Mouse (Mus musculus): Measurements from ENCODE around the gene Bcas1. TPM values are rescaled to one million over a fixed set of nuclear protein-coding genes. Genes with fewer than 3 reads are reported as not detected.

The Bcas1 gene
- polyA plus RNA-seq, 1 experiment, result 0.11 TPM

DNA sequence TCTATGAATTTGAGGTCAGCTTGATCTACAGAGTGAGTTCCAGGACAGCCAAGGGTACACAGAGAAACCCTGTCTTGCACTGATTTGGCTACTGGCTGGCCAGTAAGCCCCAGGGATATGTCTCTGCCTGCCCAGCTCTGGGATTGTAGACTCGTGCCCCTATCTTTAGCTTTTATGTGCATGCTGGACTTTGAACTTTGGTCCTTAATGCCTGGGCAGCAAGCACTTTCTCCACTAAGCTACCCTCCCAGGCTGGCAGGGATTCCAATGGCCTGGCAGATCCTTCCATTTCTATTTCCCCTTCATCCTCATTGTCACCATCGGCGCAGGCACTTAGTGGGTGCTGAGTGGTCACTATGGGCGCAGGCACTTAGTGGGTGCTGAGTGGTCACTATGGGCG, 92.5 kb downstream of the Bcas1 start:
- WGBS, result 97% methylated on average over 5 of the region's 5 CpGs
- TF ChIP-seq CTCF (IDR thresholded peaks at IDR 0.05; ENCODE audit: extremely low read depth, insufficient read depth, insufficient read length, insufficient replicate concordance) (no peak), POLR2A (IDR thresholded peaks at IDR 0.05; ENCODE audit: low read depth, low read length) (no peak)
- Histone ChIP-seq H3K4me3 (ENCODE audit: extremely low read depth, insufficient read depth, insufficient read length) (no peak overlapping the region), H3K27me3 (ENCODE audit: control insufficient read depth, insufficient read depth, low read length) (no peaks in the 10 kb centered on the region), H3K4me1 (ENCODE audit: control insufficient read depth, insufficient read depth, insufficient read length) (no peaks in the 10 kb centered on the region), H3K36me3 (ENCODE audit: control insufficient read depth, insufficient read depth, low read length) (no peaks in the 10 kb centered on the region), H3K27ac (ENCODE audit: insufficient read depth, low read length) (no peak overlapping the region)
- DNase-seq (ENCODE audit: low read depth in 1 of 2, low spot score in 2 of 2), result no peak

DNA sequence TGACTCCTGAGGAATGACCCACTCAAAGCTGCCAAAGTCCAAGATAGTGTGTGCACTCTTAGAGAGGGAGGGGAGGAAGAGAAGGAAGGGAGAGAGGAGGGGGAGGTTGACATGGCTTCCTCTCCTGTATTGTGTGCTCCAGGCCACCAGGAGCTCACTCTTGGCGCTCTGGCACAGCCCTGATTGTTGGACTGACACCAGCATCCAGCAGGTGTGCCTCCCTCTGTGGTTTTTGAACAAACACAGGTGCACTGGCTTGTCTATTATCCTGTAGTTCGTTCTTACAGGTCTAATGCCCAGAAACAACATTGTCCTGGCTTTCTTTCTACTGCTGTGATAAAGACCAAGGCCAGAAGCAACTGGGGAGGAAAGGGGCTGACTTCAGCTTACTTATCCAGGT, 95.8 kb downstream of the Bcas1 start:
- Histone ChIP-seq H3K27ac (ENCODE audit: insufficient read depth, low read length) (no peak overlapping the region), H3K4me3 (ENCODE audit: extremely low read depth, insufficient read depth, insufficient read length) (no peak overlapping the region), H3K4me1 (ENCODE audit: control insufficient read depth, insufficient read depth, insufficient read length) (no peaks in the 10 kb centered on the region), H3K36me3 (ENCODE audit: control insufficient read depth, insufficient read depth, low read length) (no peaks in the 10 kb centered on the region), H3K27me3 (ENCODE audit: control insufficient read depth, insufficient read depth, low read length) (no peaks in the 10 kb centered on the region)
- no peak for TF ChIP-seq POLR2A (IDR thresholded peaks at IDR 0.05; ENCODE audit: low read depth, low read length)
- DNase-seq (ENCODE audit: low read depth in 1 of 2, low spot score in 2 of 2), result no peak
- WGBS, result 38% methylated on average over 2 of the region's 2 CpGs

DNA sequence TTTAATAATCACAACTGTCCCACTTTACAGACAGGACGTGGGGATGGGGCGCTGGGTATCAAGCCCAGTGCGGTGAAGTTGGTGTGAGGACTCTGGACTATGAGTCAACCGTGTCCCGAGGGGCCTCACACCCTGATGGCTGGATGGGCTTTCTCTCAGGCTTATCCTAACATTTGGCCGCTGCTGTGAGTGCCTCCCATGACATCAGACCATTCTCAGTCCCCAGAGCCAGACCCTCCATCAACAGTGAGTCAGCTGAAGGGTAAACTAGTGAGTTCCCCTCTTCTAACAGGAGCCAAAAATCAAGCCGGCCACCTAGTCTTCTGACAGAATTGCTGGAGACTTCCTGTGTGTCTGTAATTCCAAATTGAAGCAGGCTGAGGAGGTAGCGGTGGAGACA, 97.2 kb downstream of the Bcas1 start:
- Histone ChIP-seq H3K4me3 (ENCODE audit: extremely low read depth, insufficient read depth, insufficient read length) (no peak overlapping the region), H3K36me3 (ENCODE audit: control insufficient read depth, insufficient read depth, low read length) (no peaks in the 10 kb centered on the region), H3K4me1 (ENCODE audit: control insufficient read depth, insufficient read depth, insufficient read length) (no peaks in the 10 kb centered on the region), H3K27ac (ENCODE audit: insufficient read depth, low read length) (no peak overlapping the region), H3K27me3 (ENCODE audit: control insufficient read depth, insufficient read depth, low read length) (no peaks in the 10 kb centered on the region)
- DNase-seq (ENCODE audit: low read depth in 1 of 2, low spot score in 2 of 2), result no peak
- TF ChIP-seq CTCF (IDR thresholded peaks at IDR 0.05; ENCODE audit: extremely low read depth, insufficient read depth, insufficient read length, insufficient replicate concordance), result no peak
- 77% methylated on average over 8 of the region's 8 CpGs for WGBS

DNA sequence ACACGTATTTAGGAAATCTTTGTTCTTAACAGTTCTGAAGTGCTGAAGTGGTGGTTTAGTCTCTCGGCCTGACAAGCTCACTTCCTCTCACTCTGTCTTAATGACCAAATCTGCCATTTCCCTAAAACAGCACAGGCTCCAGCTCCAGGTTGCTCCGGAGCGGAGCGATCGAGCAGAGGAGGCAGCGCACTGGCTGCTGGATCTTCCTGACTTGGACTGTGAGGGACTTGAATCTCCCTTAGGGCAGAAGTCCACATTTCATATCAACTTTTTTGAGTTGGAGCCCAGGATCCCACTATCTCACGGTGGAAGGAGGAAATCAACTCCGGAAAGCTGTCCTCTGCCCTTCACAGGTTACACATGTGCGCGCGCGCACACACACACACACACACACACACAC, 97.7 kb downstream of the Bcas1 start:
- Histone ChIP-seq H3K4me1 (ENCODE audit: control insufficient read depth, insufficient read depth, insufficient read length) (no peaks in the 10 kb centered on the region; the same call in 1 of the 2 replicates), H3K36me3 (ENCODE audit: control insufficient read depth, insufficient read depth, low read length) (no peaks in the 10 kb centered on the region), H3K27ac (ENCODE audit: insufficient read depth, low read length) (peak overlapping the region; percentile 59; the same call in 1 of the 2 replicates), H3K4me3 (ENCODE audit: extremely low read depth, insufficient read depth, insufficient read length) (no peak overlapping the region), H3K27me3 (ENCODE audit: control insufficient read depth, insufficient read depth, low read length) (no peaks in the 10 kb centered on the region)
- no peak for DNase-seq (ENCODE audit: low read depth in 1 of 2, low spot score in 2 of 2)
- WGBS, result 67% methylated on average over 13 of the region's 13 CpGs
- TF ChIP-seq CTCF (IDR thresholded peaks at IDR 0.05; ENCODE audit: extremely low read depth, insufficient read depth, insufficient read length, insufficient replicate concordance), result no peak
- no peak for TF ChIP-seq POLR2A (IDR thresholded peaks at IDR 0.05; ENCODE audit: low read depth, low read length)

DNA sequence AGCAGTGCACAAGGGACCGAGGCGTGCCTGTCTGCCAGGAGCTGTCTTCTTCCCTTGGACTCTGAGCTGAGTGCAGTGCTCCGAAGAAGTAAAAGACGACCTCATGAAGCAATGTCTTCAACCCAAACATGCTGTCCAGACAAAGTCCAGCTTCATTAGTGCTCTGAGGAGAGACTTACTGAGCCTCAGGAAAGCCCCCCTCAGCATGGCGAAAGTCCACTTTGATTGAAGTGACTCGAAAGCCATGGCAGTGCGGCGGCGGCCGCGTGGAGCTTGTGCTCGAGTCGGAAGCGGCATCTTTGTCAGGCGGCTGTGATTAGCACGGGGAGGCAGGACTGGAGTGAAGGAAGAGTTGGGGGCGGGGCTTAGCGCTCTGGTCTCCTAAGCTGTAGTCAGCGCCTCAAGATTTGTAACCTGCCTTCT, 103.7 kb downstream of the Bcas1 start:
- H3K36me3 ChIP-seq (ENCODE audit: control insufficient read depth, insufficient read depth, low read length), result no peaks in the 10 kb centered on the region
- no peaks in the 10 kb centered on the region for H3K27me3 ChIP-seq (ENCODE audit: control insufficient read depth, insufficient read depth, low read length)
- peak in 1 of 2 experiments; percentile 29 for DNase-seq (ENCODE audit: low read depth in 1 of 2, low spot score in 2 of 2)
- TF ChIP-seq POLR2A (IDR thresholded peaks at IDR 0.05; ENCODE audit: low read depth, low read length) (no peak), CTCF (IDR thresholded peaks at IDR 0.05; ENCODE audit: extremely low read depth, insufficient read depth, insufficient read length, insufficient replicate concordance) (no peak)
- H3K4me1 ChIP-seq (ENCODE audit: control insufficient read depth, insufficient read depth, insufficient read length), result peaks cover under 1% of the 10 kb centered on the region; the same call in 1 of the 2 replicates
- 0 out of 2 replicates have a peak overlapping the region, but pooled peaks have one; percentile 14 for H3K27ac ChIP-seq (ENCODE audit: insufficient read depth, low read length)
- H3K4me3 ChIP-seq (ENCODE audit: extremely low read depth, insufficient read depth, insufficient read length), result no peak overlapping the region; the same call in 1 of the 2 replicates
- 26% methylated on average over 19 of the region's 19 CpGs for WGBS

DNA sequence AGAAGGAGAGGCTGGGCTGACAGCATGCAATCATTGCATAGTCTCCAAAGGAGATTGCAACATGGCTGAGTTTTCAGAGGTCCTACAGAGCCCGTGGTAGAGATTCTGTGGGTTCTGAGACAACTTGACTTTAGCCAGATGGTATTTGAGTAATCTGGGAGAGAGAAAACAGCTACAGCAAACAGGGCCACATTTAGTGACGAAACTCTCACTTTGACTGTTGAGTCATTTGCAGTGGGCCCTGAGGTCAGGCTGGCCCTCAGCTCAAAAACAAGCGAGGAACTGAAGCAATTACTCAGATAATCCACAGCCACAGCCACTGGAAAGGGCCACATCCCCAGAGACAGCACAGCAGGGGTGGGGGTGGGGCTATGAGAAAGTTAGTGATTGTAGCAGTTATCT, 105.6 kb downstream of the Bcas1 start:
- Histone ChIP-seq H3K36me3 (ENCODE audit: control insufficient read depth, insufficient read depth, low read length) (no peaks in the 10 kb centered on the region), H3K27me3 (ENCODE audit: control insufficient read depth, insufficient read depth, low read length) (no peaks in the 10 kb centered on the region), H3K4me1 (ENCODE audit: control insufficient read depth, insufficient read depth, insufficient read length) (peaks cover 5% of the 10 kb centered on the region; the same call in 1 of the 2 replicates), H3K27ac (ENCODE audit: insufficient read depth, low read length) (peak overlapping the region; percentile 3; the same call in 1 of the 2 replicates), H3K4me3 (ENCODE audit: extremely low read depth, insufficient read depth, insufficient read length) (no peak overlapping the region)
- no peak for DNase-seq (ENCODE audit: low read depth in 1 of 2, low spot score in 2 of 2)
- 21% methylated on average over 3 of the region's 3 CpGs for WGBS
- no peak for TF ChIP-seq POLR2A (IDR thresholded peaks at IDR 0.05; ENCODE audit: low read depth, low read length)
- TF ChIP-seq CTCF (IDR thresholded peaks at IDR 0.05; ENCODE audit: extremely low read depth, insufficient read depth, insufficient read length, insufficient replicate concordance), result no peak

DNA sequence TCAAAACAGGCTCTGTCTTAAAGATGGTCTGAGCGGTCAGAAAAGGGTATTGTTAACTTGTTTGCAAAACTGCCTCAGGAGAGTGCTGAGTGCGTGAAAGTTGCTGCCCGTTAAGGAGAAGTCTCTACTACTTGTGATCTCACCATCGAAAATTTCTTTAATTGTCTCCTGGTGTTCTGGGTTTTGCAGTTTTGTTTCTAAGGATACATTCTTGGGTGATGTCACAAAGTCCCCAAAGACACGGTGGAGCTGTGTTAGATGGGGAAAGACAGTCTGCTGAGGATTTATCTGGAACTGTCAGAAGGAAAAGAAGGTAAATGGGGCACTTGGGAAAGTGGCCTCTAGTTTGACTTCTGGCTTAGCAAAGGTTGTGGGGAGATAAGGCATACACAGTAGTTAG, 106.1 kb downstream of the Bcas1 start:
- no peaks in the 10 kb centered on the region for H3K27me3 ChIP-seq (ENCODE audit: control insufficient read depth, insufficient read depth, low read length)
- WGBS, result 37% methylated on average over 5 of the region's 5 CpGs
- H3K36me3 ChIP-seq (ENCODE audit: control insufficient read depth, insufficient read depth, low read length), result no peaks in the 10 kb centered on the region
- no peak overlapping the region for H3K4me3 ChIP-seq (ENCODE audit: extremely low read depth, insufficient read depth, insufficient read length)
- no peak for TF ChIP-seq CTCF (IDR thresholded peaks at IDR 0.05; ENCODE audit: extremely low read depth, insufficient read depth, insufficient read length, insufficient replicate concordance)
- TF ChIP-seq POLR2A (IDR thresholded peaks at IDR 0.05; ENCODE audit: low read depth, low read length), result no peak
- H3K27ac ChIP-seq (ENCODE audit: insufficient read depth, low read length), result peak overlapping the region; percentile 3; the same call in 1 of the 2 replicates
- DNase-seq (ENCODE audit: low read depth in 1 of 2, low spot score in 2 of 2), result no peak
- peaks cover 5% of the 10 kb centered on the region; the same call in 1 of the 2 replicates for H3K4me1 ChIP-seq (ENCODE audit: control insufficient read depth, insufficient read depth, insufficient read length)
